Mouse (Mus musculus): ENCODE data around the gene Lpp. TPM values are rescaled to one million over a fixed set of nuclear protein-coding genes. Genes with fewer than 3 reads are reported as not detected.

Gene Lpp
- polyA plus RNA-seq, 1 experiment from 2014 or later, result 23.3 TPM

- Histone ChIP-seq H3K27me3 (ENCODE audit: control insufficient read depth, insufficient read depth, low read length) (no peaks in the 10 kb centered on the region), H3K36me3 (replicated peaks; ENCODE audit: control insufficient read depth, insufficient read depth, low read depth, low read length) (no peaks in the 10 kb centered on the region), H3K9me3 (replicated peaks; ENCODE audit: control insufficient read depth, low read length) (no peaks in the 10 kb centered on the region), H3K9ac (replicated peaks; ENCODE audit: low read length) (peak overlapping the region; percentile 96), H3K27ac (replicated peaks; ENCODE audit: low read depth, low read length) (peak overlapping the region; percentile 97), H3K4me1 (ENCODE audit: control insufficient read depth, insufficient read depth, low read length) (peaks cover 2% of the 10 kb centered on the region; the same call in 1 of the 2 replicates), H3K4me3 (ENCODE audit: low read depth, low read length) (peak overlapping the region; percentile 98), H3K4me2 (ENCODE audit: low read depth, low read length) (peak overlapping the region; percentile 80)
- ATAC-seq (replicated peaks; ENCODE audit: insufficient number of reproducible peaks, low FRiP score, low TSS enrichment, low read depth), result peak; percentile 63
- 0% methylated on average over 41 of the region's 76 CpGs for WGBS
- DNase-seq (ENCODE audit: low spot score), result peak; percentile 62
These were observed 376 bp downstream of the Lpp start for GRCm38 (mm10) chr16:24393556-24394210.

- DNase-seq (ENCODE audit: low spot score) (peak; percentile 50), ATAC-seq (replicated peaks; ENCODE audit: insufficient number of reproducible peaks, low FRiP score, low TSS enrichment, low read depth) (no peak)
- Histone ChIP-seq H3K27ac (replicated peaks; ENCODE audit: low read depth, low read length) (peak overlapping the region; percentile 97), H3K9ac (replicated peaks; ENCODE audit: low read length) (peak overlapping the region; percentile 96), H3K4me1 (ENCODE audit: control insufficient read depth, insufficient read depth, low read length) (peaks cover 2% of the 10 kb centered on the region; the same call in 1 of the 2 replicates), H3K36me3 (replicated peaks; ENCODE audit: control insufficient read depth, insufficient read depth, low read depth, low read length) (no peaks in the 10 kb centered on the region), H3K9me3 (replicated peaks; ENCODE audit: control insufficient read depth, low read length) (no peaks in the 10 kb centered on the region), H3K27me3 (ENCODE audit: control insufficient read depth, insufficient read depth, low read length) (no peaks in the 10 kb centered on the region), H3K4me2 (ENCODE audit: low read depth, low read length) (peak overlapping the region; percentile 80), H3K4me3 (ENCODE audit: low read depth, low read length) (peak overlapping the region; percentile 98)
- 7% methylated on average over 18 of the region's 18 CpGs for WGBS
These were observed 1.1 kb downstream of the Lpp start for GRCm38 (mm10) chr16:24394211-24394991.

GRCm38 (mm10) chr16:24395100-24395499, 1.8 kb downstream of the Lpp start:
- Histone ChIP-seq H3K4me1 (ENCODE audit: control insufficient read depth, insufficient read depth, low read length) (peaks cover 2% of the 10 kb centered on the region; the same call in 1 of the 2 replicates), H3K9ac (replicated peaks; ENCODE audit: low read length) (peak overlapping the region; percentile 96; the same call in 1 of the 2 replicates), H3K36me3 (replicated peaks; ENCODE audit: control insufficient read depth, insufficient read depth, low read depth, low read length) (no peaks in the 10 kb centered on the region), H3K4me3 (ENCODE audit: low read depth, low read length) (no peak overlapping the region), H3K27ac (replicated peaks; ENCODE audit: low read depth, low read length) (no peak overlapping the region), H3K27me3 (ENCODE audit: control insufficient read depth, insufficient read depth, low read length) (no peaks in the 10 kb centered on the region), H3K4me2 (ENCODE audit: low read depth, low read length) (peak overlapping the region; percentile 80), H3K9me3 (replicated peaks; ENCODE audit: control insufficient read depth, low read length) (no peaks in the 10 kb centered on the region)
- no peak for ATAC-seq (replicated peaks; ENCODE audit: insufficient number of reproducible peaks, low FRiP score, low TSS enrichment, low read depth)
- WGBS, result 87% methylated on average over 2 of the region's 2 CpGs
- DNase-seq (ENCODE audit: low spot score), result no peak

- Histone ChIP-seq H3K9ac (replicated peaks; ENCODE audit: low read length) (no peak overlapping the region), H3K36me3 (replicated peaks; ENCODE audit: control insufficient read depth, insufficient read depth, low read depth, low read length) (no peaks in the 10 kb centered on the region), H3K27ac (replicated peaks; ENCODE audit: low read depth, low read length) (no peak overlapping the region), H3K27me3 (ENCODE audit: control insufficient read depth, insufficient read depth, low read length) (no peaks in the 10 kb centered on the region), H3K4me3 (ENCODE audit: low read depth, low read length) (no peak overlapping the region), H3K9me3 (replicated peaks; ENCODE audit: control insufficient read depth, low read length) (no peaks in the 10 kb centered on the region), H3K4me1 (ENCODE audit: control insufficient read depth, insufficient read depth, low read length) (peaks cover 2% of the 10 kb centered on the region; the same call in 1 of the 2 replicates), H3K4me2 (ENCODE audit: low read depth, low read length) (no peak overlapping the region)
- no peak for DNase-seq (ENCODE audit: low spot score)
- ATAC-seq (replicated peaks; ENCODE audit: insufficient number of reproducible peaks, low FRiP score, low TSS enrichment, low read depth), result no peak
- WGBS, result 94% methylated on average over 7 of the region's 7 CpGs
These were observed 3.2 kb downstream of the Lpp start for GRCm38 (mm10) chr16:24396504-24396903.

GRCm38 (mm10) chr16:24398476-24398875, 5.2 kb downstream of the Lpp start:
- no peaks in the 10 kb centered on the region for H3K36me3 ChIP-seq (replicated peaks; ENCODE audit: control insufficient read depth, insufficient read depth, low read depth, low read length)
- H3K4me2 ChIP-seq (ENCODE audit: low read depth, low read length), result no peak overlapping the region
- H3K9ac ChIP-seq (replicated peaks; ENCODE audit: low read length), result no peak overlapping the region
- WGBS, result 58% methylated on average over 4 of the region's 4 CpGs
- H3K4me1 ChIP-seq (ENCODE audit: control insufficient read depth, insufficient read depth, low read length), result no peaks in the 10 kb centered on the region; the same call in 1 of the 2 replicates
- no peak for ATAC-seq (replicated peaks; ENCODE audit: insufficient number of reproducible peaks, low FRiP score, low TSS enrichment, low read depth)
- H3K9me3 ChIP-seq (replicated peaks; ENCODE audit: control insufficient read depth, low read length), result no peaks in the 10 kb centered on the region
- no peak overlapping the region for H3K4me3 ChIP-seq (ENCODE audit: low read depth, low read length)
- H3K27ac ChIP-seq (replicated peaks; ENCODE audit: low read depth, low read length), result no peak overlapping the region
- no peaks in the 10 kb centered on the region for H3K27me3 ChIP-seq (ENCODE audit: control insufficient read depth, insufficient read depth, low read length)
- DNase-seq (ENCODE audit: low spot score), result no peak

GRCm38 (mm10) chr16:24398893-24399292, 5.6 kb downstream of the Lpp start:
- no peak for DNase-seq (ENCODE audit: low spot score)
- Histone ChIP-seq H3K27ac (replicated peaks; ENCODE audit: low read depth, low read length) (no peak overlapping the region), H3K4me2 (ENCODE audit: low read depth, low read length) (no peak overlapping the region), H3K4me3 (ENCODE audit: low read depth, low read length) (no peak overlapping the region), H3K36me3 (replicated peaks; ENCODE audit: control insufficient read depth, insufficient read depth, low read depth, low read length) (no peaks in the 10 kb centered on the region), H3K9me3 (replicated peaks; ENCODE audit: control insufficient read depth, low read length) (no peaks in the 10 kb centered on the region), H3K9ac (replicated peaks; ENCODE audit: low read length) (no peak overlapping the region), H3K4me1 (ENCODE audit: control insufficient read depth, insufficient read depth, low read length) (no peaks in the 10 kb centered on the region; the same call in 1 of the 2 replicates), H3K27me3 (ENCODE audit: control insufficient read depth, insufficient read depth, low read length) (no peaks in the 10 kb centered on the region)
- no peak for ATAC-seq (replicated peaks; ENCODE audit: insufficient number of reproducible peaks, low FRiP score, low TSS enrichment, low read depth)
- WGBS, result 92% methylated on average over 3 of the region's 3 CpGs

- no peaks in the 10 kb centered on the region for H3K27me3 ChIP-seq (ENCODE audit: control insufficient read depth, insufficient read depth, low read length)
- no peaks in the 10 kb centered on the region for H3K36me3 ChIP-seq (replicated peaks; ENCODE audit: control insufficient read depth, insufficient read depth, low read depth, low read length)
- no peaks in the 10 kb centered on the region; the same call in 1 of the 2 replicates for H3K4me1 ChIP-seq (ENCODE audit: control insufficient read depth, insufficient read depth, low read length)
- no peaks in the 10 kb centered on the region for H3K9me3 ChIP-seq (replicated peaks; ENCODE audit: control insufficient read depth, low read length)
- no peak overlapping the region for H3K9ac ChIP-seq (replicated peaks; ENCODE audit: low read length)
- no peak overlapping the region for H3K27ac ChIP-seq (replicated peaks; ENCODE audit: low read depth, low read length)
- no peak overlapping the region for H3K4me2 ChIP-seq (ENCODE audit: low read depth, low read length)
- H3K4me3 ChIP-seq (ENCODE audit: low read depth, low read length), result no peak overlapping the region
- ATAC-seq (replicated peaks; ENCODE audit: insufficient number of reproducible peaks, low FRiP score, low TSS enrichment, low read depth), result no peak
- DNase-seq (ENCODE audit: low spot score), result no peak
- WGBS, result 73% methylated on average over 5 of the region's 5 CpGs
These were observed 6.2 kb downstream of the Lpp start for GRCm38 (mm10) chr16:24399524-24399923.

- no peaks in the 10 kb centered on the region for H3K36me3 ChIP-seq (replicated peaks; ENCODE audit: control insufficient read depth, insufficient read depth, low read depth, low read length)
- H3K9me3 ChIP-seq (replicated peaks; ENCODE audit: control insufficient read depth, low read length), result no peaks in the 10 kb centered on the region
- H3K4me2 ChIP-seq (ENCODE audit: low read depth, low read length), result no peak overlapping the region
- H3K4me3 ChIP-seq (ENCODE audit: low read depth, low read length), result no peak overlapping the region
- no peaks in the 10 kb centered on the region for H3K27me3 ChIP-seq (ENCODE audit: control insufficient read depth, insufficient read depth, low read length)
- no peak overlapping the region for H3K9ac ChIP-seq (replicated peaks; ENCODE audit: low read length)
- ATAC-seq (replicated peaks; ENCODE audit: insufficient number of reproducible peaks, low FRiP score, low TSS enrichment, low read depth) (no peak), DNase-seq (ENCODE audit: low spot score) (no peak)
- H3K27ac ChIP-seq (replicated peaks; ENCODE audit: low read depth, low read length), result no peak overlapping the region
- WGBS, result 90% methylated on average over 2 of the region's 2 CpGs
- H3K4me1 ChIP-seq (ENCODE audit: control insufficient read depth, insufficient read depth, low read length), result no peaks in the 10 kb centered on the region; the same call in 1 of the 2 replicates
These were observed 7.5 kb downstream of the Lpp start for GRCm38 (mm10) chr16:24400776-24401175.
